Mouse (Mus musculus) cerebellum, adult 9-10 months (tissue): ENCODE data around the gene Taf1a.
"Not testable (repeated sequence)": the region's sequence is repeated elsewhere in the genome, so short reads cannot be mapped to it uniquely, and the experiment has no call there.

Source experiments
- DNase-seq: peaks from one replicate; pipeline ENCODE4 v3.0.0; 2022

Gene Taf1a

GRCm38 (mm10) chr1:183388426-183389406, at the start of gene Taf1a:
Gene Taf1a (plus strand): TSS chr1:183388981.
- DNase-seq = peak; percentile 92

- not testable (repeated sequence) for DNase-seq
Measured at GRCm38 (mm10) chr1:183342902-183343301, 45.9 kb upstream of the Taf1a start.

- peak; percentile 79 for DNase-seq
Measured at GRCm38 (mm10) chr1:183344886-183345816, 43.6 kb upstream of the Taf1a start.

- DNase-seq = peak; percentile 44
Measured at GRCm38 (mm10) chr1:183345817-183346195, 43.0 kb upstream of the Taf1a start.

GRCm38 (mm10) chr1:183349840-183350239, 38.9 kb upstream of the Taf1a start:
- DNase-seq = peak; percentile 86

GRCm38 (mm10) chr1:183358901-183359300, 29.9 kb upstream of the Taf1a start:
- DNase-seq = no peak

GRCm38 (mm10) chr1:183362301-183362700, 26.5 kb upstream of the Taf1a start:
- DNase-seq = no peak

- no peak for DNase-seq
Measured at GRCm38 (mm10) chr1:183362729-183363576, 25.8 kb upstream of the Taf1a start.

- DNase-seq = no peak
Measured at GRCm38 (mm10) chr1:183363577-183363867, 25.3 kb upstream of the Taf1a start.

GRCm38 (mm10) chr1:183366361-183366760, 22.4 kb upstream of the Taf1a start:
- no peak for DNase-seq

- peak; percentile 66 for DNase-seq
Measured at GRCm38 (mm10) chr1:183368601-183369400, 20.0 kb upstream of the Taf1a start.

- DNase-seq = peak; percentile 98
Measured at GRCm38 (mm10) chr1:183369427-183370014, 19.3 kb upstream of the Taf1a start, which contains the start of gene Mia3. Gene Mia3 (minus strand): TSS chr1:183369553.

- no peak for DNase-seq
Measured at GRCm38 (mm10) chr1:183374728-183375127, 14.1 kb upstream of the Taf1a start.

- DNase-seq = no peak
Measured at GRCm38 (mm10) chr1:183377045-183377444, 11.7 kb upstream of the Taf1a start.

GRCm38 (mm10) chr1:183378321-183378941, 10.3 kb upstream of the Taf1a start:
- DNase-seq = no peak

- not testable (repeated sequence) for DNase-seq
Measured at GRCm38 (mm10) chr1:183379376-183379775, 9.4 kb upstream of the Taf1a start.

GRCm38 (mm10) chr1:183381816-183382215, 7.0 kb upstream of the Taf1a start:
- no peak for DNase-seq

- DNase-seq = no peak
Measured at GRCm38 (mm10) chr1:183382621-183383020, 6.2 kb upstream of the Taf1a start.

GRCm38 (mm10) chr1:183387421-183387820, 1.4 kb upstream of the Taf1a start:
- not testable (repeated sequence) for DNase-seq

- no peak for DNase-seq
Measured at GRCm38 (mm10) chr1:183403396-183403795, 14.6 kb downstream of the Taf1a start.
